Mouse (Mus musculus): ENCODE data around the gene Slc29a1. TPM values are rescaled to one million over a fixed set of nuclear protein-coding genes. Genes with fewer than 3 reads are reported as not detected.
A peak's percentile ranks its signal among the peaks of the same experiment; 100 is the strongest.

Gene Slc29a1
- polyA plus RNA-seq, 1 experiment, result 358 TPM

GRCm38 (mm10) chr17:45539664-45540063 lies 59.7 kb downstream of the Slc29a1 start:
- DNase-seq, result no peak
- H3K27ac ChIP-seq (ENCODE audit: control insufficient read depth, insufficient read depth, low read length), result no peak overlapping the region
- H3K36me3 ChIP-seq (ENCODE audit: control insufficient read depth, insufficient read depth, low read length), result no peaks in the 10 kb centered on the region
- no peak overlapping the region for H3K4me3 ChIP-seq (ENCODE audit: control insufficient read depth, insufficient read depth, low read length)
- peaks cover 5% of the 10 kb centered on the region for H3K4me1 ChIP-seq (replicated peaks; ENCODE audit: control insufficient read depth, insufficient read depth, low read length)
- TF ChIP-seq CTCF (IDR thresholded peaks at IDR 0.05; ENCODE audit: borderline replicate concordance, control insufficient read depth, extremely low read depth, insufficient read depth, low read length, poor library complexity) (0 out of 2 replicates have a peak, but pooled peaks have one; percentile 14), POLR2A (IDR thresholded peaks at IDR 0.05; ENCODE audit: control insufficient read depth, extremely low read depth, insufficient read depth, low read length, poor library complexity) (no peak)
- H3K27me3 ChIP-seq (ENCODE audit: control insufficient read depth, insufficient read depth, low read length), result no peaks in the 10 kb centered on the region; the same call in 1 of the 2 replicates
- 79% methylated on average over 21 of the region's 21 CpGs for whole genome bisulfite sequencing

- Histone ChIP-seq H3K4me3 (ENCODE audit: control insufficient read depth, insufficient read depth, low read length) (no peak overlapping the region), H3K27ac (ENCODE audit: control insufficient read depth, insufficient read depth, low read length) (no peak overlapping the region), H3K4me1 (replicated peaks; ENCODE audit: control insufficient read depth, insufficient read depth, low read length) (no peaks in the 10 kb centered on the region), H3K27me3 (ENCODE audit: control insufficient read depth, insufficient read depth, low read length) (no peaks in the 10 kb centered on the region; the same call in 1 of the 2 replicates), H3K36me3 (ENCODE audit: control insufficient read depth, insufficient read depth, low read length) (no peaks in the 10 kb centered on the region)
- DNase-seq, result no peak
- TF ChIP-seq POLR2A (IDR thresholded peaks at IDR 0.05; ENCODE audit: control insufficient read depth, extremely low read depth, insufficient read depth, low read length, poor library complexity) (no peak), CTCF (IDR thresholded peaks at IDR 0.05; ENCODE audit: borderline replicate concordance, control insufficient read depth, extremely low read depth, insufficient read depth, low read length, poor library complexity) (no peak)
- 71% methylated on average over 4 of the region's 4 CpGs for WGBS
These were observed 61.0 kb downstream of the Slc29a1 start for GRCm38 (mm10) chr17:45538394-45538793.

DNA sequence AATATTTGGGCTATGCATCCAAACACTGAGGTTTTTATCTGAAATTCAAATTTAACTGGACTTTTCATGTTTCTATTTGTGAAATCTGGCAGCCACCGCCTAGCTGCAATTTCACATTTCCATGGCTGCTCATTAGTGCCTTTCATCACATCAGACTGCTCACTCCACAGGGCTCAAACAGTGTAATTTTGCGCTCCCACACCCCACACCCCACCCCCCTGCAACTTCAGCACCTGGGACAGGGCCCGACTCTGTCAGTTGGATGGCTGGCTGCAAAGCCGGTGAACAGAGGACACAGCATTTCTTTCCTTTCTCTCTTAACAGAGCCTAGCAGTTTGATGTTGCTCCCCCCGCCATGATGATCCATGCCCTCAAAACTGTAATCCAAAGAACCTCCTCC lies 63.1 kb downstream of the Slc29a1 start:
- H3K27me3 ChIP-seq (ENCODE audit: control insufficient read depth, insufficient read depth, low read length), result peaks cover 2% of the 10 kb centered on the region; the same call in 1 of the 2 replicates
- 19% methylated on average over 5 of the region's 5 CpGs for WGBS
- TF ChIP-seq POLR2A (IDR thresholded peaks at IDR 0.05; ENCODE audit: control insufficient read depth, extremely low read depth, insufficient read depth, low read length, poor library complexity), result no peak
- TF ChIP-seq CTCF (IDR thresholded peaks at IDR 0.05; ENCODE audit: borderline replicate concordance, control insufficient read depth, extremely low read depth, insufficient read depth, low read length, poor library complexity), result no peak

More for the DNA sequence above, 63.1 kb downstream of the Slc29a1 start:
- no peak overlapping the region for H3K4me3 ChIP-seq (ENCODE audit: control insufficient read depth, insufficient read depth, low read length)
- H3K27ac ChIP-seq (ENCODE audit: control insufficient read depth, insufficient read depth, low read length), result no peak overlapping the region
- H3K36me3 ChIP-seq (ENCODE audit: control insufficient read depth, insufficient read depth, low read length), result no peaks in the 10 kb centered on the region
- DNase-seq, result no peak
- H3K4me1 ChIP-seq (replicated peaks; ENCODE audit: control insufficient read depth, insufficient read depth, low read length), result no peaks in the 10 kb centered on the region

Other genes with a start within 250 kb of the Slc29a1 start
- 14.3 and 17.4 TPM in 2 replicates for gene Cdc5l, start 165.9 kb downstream of the Slc29a1 start, polyA plus RNA-seq (2012; rRNA removed)
- 0.06 and 0.30 TPM in 2 replicates for gene Spats1, start 124.2 kb downstream of the Slc29a1 start, polyA plus RNA-seq (2012; rRNA removed)
- 70.9 and 78.7 TPM in 2 replicates for gene Aars2, start 92.8 kb downstream of the Slc29a1 start, polyA plus RNA-seq (2012; rRNA removed)
- 0.87 and 1.2 TPM in 2 replicates for gene Tcte1, start 76.2 kb downstream of the Slc29a1 start, polyA plus RNA-seq (2012; rRNA removed)
- 44.6 and 65.5 TPM in 2 replicates for gene Tmem151b, start 49.9 kb downstream of the Slc29a1 start, polyA plus RNA-seq (2012; rRNA removed)
- gene Nfkbie, start 43.9 kb downstream of the Slc29a1 start, polyA plus RNA-seq (2012; rRNA removed), result 64.5 and 77.4 TPM in 2 replicates
- 135 and 137 TPM in 2 replicates for gene Slc35b2, start 35.7 kb downstream of the Slc29a1 start, polyA plus RNA-seq (2012; rRNA removed)
- gene Hsp90ab1, start 26.3 kb downstream of the Slc29a1 start, polyA plus RNA-seq (2012; rRNA removed), result 455 and 506 TPM in 2 replicates
- gene Mymx, start 2.5 kb upstream of the Slc29a1 start, polyA plus RNA-seq (2012; rRNA removed), result 0.61 and 1.3 TPM in 2 replicates
- 0.09 and 0.11 TPM in 2 replicates for gene Capn11, start 59.7 kb upstream of the Slc29a1 start, polyA plus RNA-seq (2012; rRNA removed)
- 164 and 173 TPM in 2 replicates for gene Mrpl14, start 86.7 kb upstream of the Slc29a1 start, polyA plus RNA-seq (2012; rRNA removed)
- gene Tmem63b, start 87.3 kb upstream of the Slc29a1 start, polyA plus RNA-seq (2012; rRNA removed), result 119 TPM in 2 replicates
- not detected in 2 replicates for gene 1600014C23Rik, start 134.2 kb upstream of the Slc29a1 start, polyA plus RNA-seq (2012; rRNA removed)